Mouse (Mus musculus): Measurements from ENCODE around the gene Nt5c.
"Not testable (repeated sequence)": the region's sequence is repeated elsewhere in the genome, so short reads cannot be mapped to it uniquely, and the experiment has no call there.

Gene Nt5c

DNA sequence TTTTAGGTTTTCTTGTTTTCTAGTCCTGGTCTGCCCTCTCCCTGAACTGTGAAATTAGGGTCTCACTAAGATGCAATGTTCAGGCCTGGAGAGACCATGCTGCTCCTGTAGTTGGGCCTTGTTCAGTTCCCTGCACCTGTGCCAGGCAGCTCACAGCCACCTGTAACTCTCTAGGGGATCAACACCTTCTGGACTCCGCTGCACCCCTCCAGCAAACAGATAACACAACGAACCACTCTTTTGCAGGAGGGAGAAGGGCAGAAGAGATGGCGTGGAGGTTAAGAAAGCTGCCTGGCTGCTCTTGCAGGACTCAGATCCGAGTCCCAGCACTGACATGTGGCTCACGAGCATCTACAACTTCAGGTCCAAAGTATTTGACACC lies 18.8 kb upstream of the Nt5c start:
- DNase-seq (ENCODE audit: low spot score in 2 of 2) = no peak

DNA sequence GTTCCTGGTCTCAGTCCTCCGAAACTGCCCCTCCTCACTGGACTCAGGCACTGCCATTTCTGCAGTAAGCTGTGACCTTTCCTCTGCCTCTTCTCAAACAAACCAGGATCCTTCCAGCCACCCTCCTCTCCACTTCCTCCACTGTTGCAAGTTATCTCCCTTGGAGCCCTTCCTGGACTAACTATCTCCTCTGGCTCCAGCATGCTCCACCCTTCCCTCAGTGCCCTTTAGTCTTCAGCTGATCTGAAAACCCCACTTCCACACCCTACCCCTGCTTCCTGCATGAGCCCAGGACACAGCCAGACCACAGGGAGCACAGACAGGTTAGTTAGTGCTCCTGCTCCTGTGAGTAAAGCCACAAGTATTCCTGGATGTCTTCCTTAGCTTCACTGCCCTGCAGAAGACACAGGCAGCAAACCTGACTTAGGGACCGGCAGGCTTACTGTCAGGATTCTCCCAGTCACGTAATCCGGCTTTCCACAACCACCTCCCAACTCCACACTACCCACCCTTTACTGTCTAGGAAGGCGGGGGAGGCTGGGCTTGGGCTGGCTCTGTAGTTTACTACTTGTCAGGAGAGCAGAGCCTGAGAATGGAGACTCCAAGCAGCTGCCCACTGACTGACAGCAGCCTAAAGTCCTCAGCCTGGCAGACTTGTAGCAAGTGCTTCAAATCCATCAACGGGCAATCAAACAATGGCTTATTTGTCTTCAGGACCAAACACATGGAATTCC lies 18.3 kb upstream of the Nt5c start:
- no peak for DNase-seq (ENCODE audit: low spot score in 2 of 2)

GRCm38 (mm10) chr11:115508061-115508460 lies 16.4 kb upstream of the Nt5c start:
- no peak for DNase-seq (ENCODE audit: low spot score in 2 of 2)

GRCm38 (mm10) chr11:115506586-115506985 lies 14.9 kb upstream of the Nt5c start:
- no peak for DNase-seq (ENCODE audit: low spot score in 2 of 2)

DNA sequence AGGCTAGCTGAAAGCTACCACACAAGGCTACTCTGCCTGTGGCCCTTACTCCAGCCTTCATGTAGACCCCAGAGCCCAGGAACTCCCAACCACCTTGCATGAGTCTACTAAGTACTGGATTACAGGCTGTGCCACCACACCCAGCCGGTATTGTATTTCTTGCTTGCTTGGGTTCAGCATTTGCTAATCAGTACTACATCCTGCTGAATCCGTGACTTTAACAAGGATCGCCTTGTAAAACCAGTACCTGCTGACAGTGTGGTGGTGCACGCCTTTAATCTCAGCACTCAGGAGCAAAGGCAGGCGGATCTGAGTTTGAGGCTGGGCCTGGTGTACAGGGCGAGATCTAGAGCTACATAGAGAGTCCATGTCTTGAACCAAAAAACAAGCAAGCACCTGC lies 11.0 kb upstream of the Nt5c start:
- no peak for DNase-seq (ENCODE audit: low spot score in 2 of 2)

DNA sequence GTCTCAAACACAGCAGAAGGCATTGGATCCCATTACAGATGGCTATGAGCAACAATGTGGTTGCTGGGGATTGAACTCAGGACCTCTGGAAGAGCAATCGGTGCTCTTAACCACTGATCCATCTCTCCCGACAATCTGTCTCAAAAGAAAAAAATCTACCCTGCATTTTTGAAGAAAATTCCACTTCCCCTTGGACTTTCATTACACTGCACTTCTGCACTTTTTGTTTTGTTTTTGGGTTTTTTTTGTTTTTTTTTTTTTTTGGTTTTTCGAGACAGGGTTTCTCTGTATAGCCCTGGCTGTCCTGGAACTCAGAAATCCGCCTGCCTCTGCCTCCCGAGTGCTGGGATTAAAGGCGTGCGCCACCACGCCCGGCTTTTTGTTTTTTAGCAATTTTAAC lies 4.9 kb upstream of the Nt5c start:
- DNase-seq (ENCODE audit: low spot score in 2 of 2) = not testable (repeated sequence)

- no peak for DNase-seq (ENCODE audit: low spot score in 2 of 2)
These were observed 725 bp upstream of the Nt5c start for GRCm38 (mm10) chr11:115492387-115492786.

- no peak for DNase-seq (ENCODE audit: low spot score in 2 of 2)
These were observed 964 bp downstream of the Nt5c start for GRCm38 (mm10) chr11:115490441-115491355.

DNA sequence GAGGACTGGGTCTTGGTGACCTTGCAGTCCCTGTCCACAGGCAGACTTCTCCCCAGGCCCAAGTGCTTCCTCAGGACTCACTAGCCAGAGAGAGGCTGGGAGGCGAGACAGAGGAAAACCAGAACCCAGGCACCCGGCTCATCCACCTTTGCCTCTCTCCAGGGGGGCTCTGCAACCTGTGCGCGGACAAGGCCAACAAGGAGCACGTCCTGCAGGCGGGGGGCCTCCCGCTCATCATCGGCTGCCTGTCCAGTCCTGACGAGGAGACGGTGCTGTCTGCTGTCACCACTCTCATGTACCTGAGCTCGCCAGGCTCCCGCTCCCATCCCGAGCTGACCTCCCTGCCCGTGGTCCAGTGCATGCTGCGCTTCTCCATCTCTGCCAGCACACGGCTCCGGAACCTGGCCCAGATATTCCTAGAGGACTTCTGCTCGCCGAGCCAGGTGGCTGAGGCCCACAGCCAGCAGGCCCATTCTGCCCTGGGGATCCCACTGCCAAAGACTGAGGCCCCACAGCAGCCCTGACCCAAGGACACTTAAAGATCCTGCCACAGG lies 3.0 kb downstream of the Nt5c start:
- DNase-seq (ENCODE audit: low spot score in 2 of 2) = no peak

DNA sequence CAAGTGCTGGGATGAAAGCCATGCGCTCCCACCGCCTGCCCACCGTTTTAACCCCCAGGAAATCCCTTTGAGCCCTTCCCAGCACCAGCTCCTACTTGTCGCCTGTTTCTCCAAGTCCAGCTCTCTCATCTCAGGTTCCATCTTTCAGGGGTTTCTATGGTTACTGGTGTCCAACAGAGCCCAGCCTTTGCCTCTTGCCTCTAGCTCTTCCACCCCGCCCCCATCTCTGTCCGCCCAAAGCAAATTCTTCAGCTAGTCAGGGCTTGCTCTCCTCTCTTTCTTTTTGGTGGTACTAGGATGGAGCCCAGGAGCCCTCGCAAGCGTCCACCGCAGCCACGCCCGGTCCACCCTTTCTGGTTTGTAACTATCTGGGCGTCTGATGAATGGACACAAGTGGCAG lies 6.5 kb downstream of the Nt5c start:
- no peak for DNase-seq (ENCODE audit: low spot score in 2 of 2)

DNA sequence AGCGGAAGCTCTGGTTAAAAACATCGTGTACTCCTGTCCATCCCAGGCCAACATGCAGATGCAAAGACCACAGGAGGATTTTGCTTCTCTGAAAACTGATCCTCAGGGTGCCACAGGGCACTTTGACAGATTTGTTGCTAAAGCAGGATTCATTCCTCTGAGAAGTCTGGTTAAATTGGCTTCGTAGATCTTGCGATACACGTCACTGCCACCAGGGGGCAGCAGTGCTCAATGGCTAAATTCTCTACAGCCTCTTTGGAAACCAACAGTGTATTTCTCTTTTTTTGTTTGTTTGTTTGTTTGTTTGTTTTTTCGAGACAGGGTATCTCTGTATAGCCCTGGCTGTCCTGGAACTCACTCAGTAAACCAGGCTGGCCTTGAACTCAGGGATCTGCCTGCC lies 7.9 kb downstream of the Nt5c start:
- DNase-seq (ENCODE audit: low spot score in 2 of 2) = peak; percentile 63 to 79

- no peak for DNase-seq (ENCODE audit: low spot score in 2 of 2)
These were observed 8.4 kb downstream of the Nt5c start for GRCm38 (mm10) chr11:115483278-115483677.

DNA sequence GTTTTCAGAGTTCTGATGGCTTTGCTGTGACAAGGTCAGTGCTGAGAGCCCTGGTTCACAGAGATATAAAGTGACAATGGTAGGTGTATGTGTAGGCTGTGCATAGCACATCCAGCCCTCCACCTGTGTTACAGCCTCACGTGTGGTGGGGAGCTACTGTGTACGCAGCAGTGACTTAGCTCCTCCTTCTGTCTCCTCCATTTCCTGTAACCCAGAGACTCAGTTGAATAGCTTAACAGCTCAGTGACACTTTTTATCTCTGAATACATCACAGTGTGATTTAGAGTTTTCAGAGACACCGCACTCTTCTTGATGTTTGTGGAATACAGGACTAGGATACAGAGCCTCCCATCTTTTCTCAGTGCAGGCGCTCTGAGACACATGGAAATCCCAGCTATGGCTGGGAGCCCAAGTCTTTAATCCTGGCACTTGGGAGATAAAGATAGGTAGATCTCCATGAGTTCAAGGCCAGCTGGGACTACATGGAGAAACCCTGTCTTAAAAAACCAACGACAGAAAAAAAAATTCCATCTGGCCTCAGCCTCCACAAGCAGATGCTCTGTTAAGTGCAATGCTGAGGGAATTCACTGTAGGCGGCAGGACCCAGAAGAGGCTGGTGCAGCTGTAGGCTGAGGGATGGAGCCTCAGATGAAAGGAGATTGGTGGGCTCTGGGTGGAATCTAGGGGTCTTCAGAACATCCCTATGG lies 10.0 kb downstream of the Nt5c start:
- DNase-seq (ENCODE audit: low spot score in 2 of 2) = no peak

DNA sequence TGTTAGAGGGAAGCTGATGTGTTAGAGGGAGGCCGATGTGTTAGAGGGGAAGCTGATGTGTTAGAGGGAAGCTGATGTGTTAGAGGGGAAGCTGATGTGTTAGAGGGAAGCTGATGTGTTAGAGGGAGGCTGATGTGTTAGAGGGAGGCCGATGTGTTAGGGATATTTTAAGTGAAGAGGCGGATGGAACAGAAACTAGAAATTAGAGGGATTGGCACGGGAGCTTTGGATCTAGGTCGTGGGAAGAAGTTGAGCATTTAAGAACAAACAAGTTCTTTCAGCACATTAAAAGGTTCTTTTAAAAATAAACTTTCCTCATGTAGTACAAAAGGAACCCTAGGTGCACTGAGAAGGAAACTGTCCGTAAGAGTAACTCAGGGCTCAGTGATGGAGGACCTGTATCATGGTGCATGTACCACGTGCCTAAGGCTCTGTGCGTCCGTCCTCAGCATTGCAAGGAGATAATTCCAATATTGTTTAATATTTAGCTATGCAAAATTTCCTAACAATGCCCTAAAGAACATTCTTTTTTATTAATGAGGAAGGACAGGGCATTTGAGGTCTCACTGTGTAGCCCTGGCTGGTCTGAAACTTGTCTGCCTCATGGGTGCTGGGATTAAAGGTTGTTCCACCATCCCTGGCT lies 13.2 kb downstream of the Nt5c start:
- DNase-seq (ENCODE audit: low spot score in 2 of 2) = no peak

DNA sequence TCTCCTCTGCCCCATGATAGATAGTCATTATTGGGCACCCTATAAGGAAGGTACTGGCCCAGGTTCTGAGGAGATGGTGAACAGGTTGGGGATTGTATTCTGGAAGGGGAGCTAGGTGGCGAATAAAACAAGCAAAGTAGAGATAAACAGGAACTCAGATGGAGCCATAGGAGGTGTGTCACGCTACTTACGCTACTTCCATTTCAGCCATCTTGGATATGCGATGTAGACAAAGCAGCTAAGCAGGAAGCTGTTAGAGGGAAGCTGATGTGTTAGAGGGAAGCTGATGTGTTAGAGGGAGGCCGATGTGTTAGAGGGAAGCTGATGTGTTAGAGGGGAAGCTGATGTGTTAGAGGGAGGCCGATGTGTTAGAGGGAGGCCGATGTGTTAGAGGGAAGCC lies 14.3 kb downstream of the Nt5c start:
- not testable (repeated sequence) for DNase-seq (ENCODE audit: low spot score in 2 of 2)

- DNase-seq (ENCODE audit: low spot score in 2 of 2) = not testable (repeated sequence)
These were observed 15.0 kb downstream of the Nt5c start for GRCm38 (mm10) chr11:115476630-115477029.

DNA sequence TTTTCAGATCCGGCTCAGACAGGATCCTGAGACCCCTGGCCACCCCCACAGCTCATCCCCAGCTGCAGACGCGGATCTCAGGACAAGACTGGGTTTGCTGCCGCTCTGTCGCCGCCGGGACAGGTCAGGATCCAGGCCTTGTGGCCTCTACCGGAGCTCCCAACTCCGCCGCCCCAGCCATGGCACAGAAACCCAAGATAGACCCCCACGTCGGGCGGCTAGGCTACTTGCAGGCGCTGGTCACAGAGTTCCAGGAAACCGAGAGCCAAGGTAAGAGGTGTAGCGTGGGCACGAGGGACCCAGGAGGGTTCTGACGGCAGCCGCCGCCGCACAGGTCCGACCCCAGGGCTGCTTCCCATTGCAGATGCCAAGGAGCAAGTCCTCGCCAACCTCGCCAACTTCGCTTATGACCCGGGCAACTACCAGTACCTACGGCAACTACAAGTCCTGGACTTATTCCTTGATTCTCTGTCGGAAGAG lies 15.9 kb downstream of the Nt5c start:
- DNase-seq (ENCODE audit: low spot score in 2 of 2) = no peak

DNA sequence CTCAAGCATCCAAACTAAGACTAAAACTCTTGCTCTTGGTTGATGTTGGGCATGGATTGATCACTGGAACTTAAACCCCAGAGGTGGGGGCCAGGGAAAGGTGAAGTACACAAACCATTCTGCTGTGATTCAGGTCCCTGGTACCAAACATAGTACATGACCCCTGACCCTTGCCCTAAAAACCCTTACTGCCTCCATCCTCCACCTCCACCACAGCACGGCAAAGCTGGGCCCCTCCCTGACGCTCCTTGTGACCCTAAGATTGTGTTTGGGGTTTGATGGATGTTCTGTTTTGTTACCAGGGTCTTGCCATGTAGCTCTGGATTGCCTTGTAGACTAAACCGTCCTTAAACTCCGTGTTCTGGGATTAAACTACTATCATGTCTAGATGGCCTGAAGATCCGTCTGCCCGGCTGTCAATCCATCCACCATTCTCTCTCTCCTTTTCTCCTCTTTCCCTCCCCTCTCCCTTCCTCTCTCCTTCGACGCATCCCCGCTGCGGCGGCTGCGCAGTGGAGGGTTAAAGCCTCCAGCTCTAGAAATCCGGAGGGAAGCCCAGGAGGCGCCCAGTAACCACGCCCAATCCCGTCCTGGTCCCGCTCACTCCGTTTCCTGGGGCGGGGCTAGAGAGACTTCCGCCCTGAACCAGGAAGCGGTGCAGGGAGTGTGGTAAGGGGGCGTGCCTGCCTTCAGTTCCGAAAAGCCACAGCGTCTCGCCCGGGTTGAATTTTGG lies 16.5 kb downstream of the Nt5c start, which contains the start of gene Armc7:
Gene Armc7 (plus strand): TSS at position 643 of the 733 bp plus-strand sequence.
- peak; percentile 86 to 87 for DNase-seq (ENCODE audit: low spot score in 2 of 2)

GRCm38 (mm10) chr11:115473626-115474275 lies 17.9 kb downstream of the Nt5c start:
- DNase-seq (ENCODE audit: low spot score in 2 of 2) = peak; percentile 91 to 93

- no peak for DNase-seq (ENCODE audit: low spot score in 2 of 2)
These were observed 19.5 kb downstream of the Nt5c start for GRCm38 (mm10) chr11:115472183-115472582.

All from spleen, postnatal 14 days (tissue).